Mouse (Mus musculus): Measurements from ENCODE around the gene Prune2. TPM values are rescaled to one million over a fixed set of nuclear protein-coding genes. Genes with fewer than 3 reads are reported as not detected.

Gene Prune2
- polyA plus RNA-seq, 1 experiment from 2014 or later, result 2.5 TPM

- no peaks in the 10 kb centered on the region for H3K9me3 ChIP-seq
- WGBS, result 64% methylated on average over 5 of the region's 5 CpGs
- no peaks in the 10 kb centered on the region for H3K27me3 ChIP-seq (replicated peaks)
- H3K9ac ChIP-seq, result no peak overlapping the region
- H3K4me1 ChIP-seq, result no peaks in the 10 kb centered on the region
- ATAC-seq (ENCODE audit: insufficient read depth, low FRiP score, low read depth), result no peak
- no peak overlapping the region for H3K4me2 ChIP-seq
- no peak overlapping the region for H3K4me3 ChIP-seq (replicated peaks)
- H3K27ac ChIP-seq, result no peak overlapping the region
- no peaks in the 10 kb centered on the region for H3K36me3 ChIP-seq
These were observed 269.7 kb downstream of the Prune2 start for GRCm38 (mm10) chr19:17225570-17226083.

- H3K9me3 ChIP-seq, result no peaks in the 10 kb centered on the region
- no peak overlapping the region for H3K9ac ChIP-seq
- H3K4me1 ChIP-seq, result no peaks in the 10 kb centered on the region
- no peaks in the 10 kb centered on the region for H3K27me3 ChIP-seq (replicated peaks)
- no peak overlapping the region for H3K27ac ChIP-seq
- no peak for ATAC-seq (ENCODE audit: insufficient read depth, low FRiP score, low read depth)
- WGBS, result 80% methylated on average over 8 of the region's 8 CpGs
- no peaks in the 10 kb centered on the region for H3K36me3 ChIP-seq
- H3K4me2 ChIP-seq, result no peak overlapping the region
- no peak overlapping the region for H3K4me3 ChIP-seq (replicated peaks)
These were observed 270.2 kb downstream of the Prune2 start for GRCm38 (mm10) chr19:17226096-17226495.

GRCm38 (mm10) chr19:17230013-17230412 is 274.1 kb downstream of the Prune2 start:
- Histone ChIP-seq H3K4me2 (no peak overlapping the region), H3K9me3 (no peaks in the 10 kb centered on the region), H3K9ac (no peak overlapping the region), H3K27ac (no peak overlapping the region), H3K36me3 (no peaks in the 10 kb centered on the region), H3K4me1 (no peaks in the 10 kb centered on the region), H3K27me3 (replicated peaks) (no peaks in the 10 kb centered on the region), H3K4me3 (replicated peaks) (no peak overlapping the region)
- 49% methylated on average over 1 of the region's 1 CpGs for WGBS
- no peak for ATAC-seq (ENCODE audit: insufficient read depth, low FRiP score, low read depth)

GRCm38 (mm10) chr19:17238471-17238870 is 282.6 kb downstream of the Prune2 start:
- no peaks in the 10 kb centered on the region for H3K27me3 ChIP-seq (replicated peaks)
- H3K4me2 ChIP-seq, result no peak overlapping the region
- no peak for ATAC-seq (ENCODE audit: insufficient read depth, low FRiP score, low read depth)
- no peak overlapping the region for H3K9ac ChIP-seq
- WGBS, result 81% methylated on average over 3 of the region's 3 CpGs
- H3K4me1 ChIP-seq, result no peaks in the 10 kb centered on the region
- H3K9me3 ChIP-seq, result no peaks in the 10 kb centered on the region
- no peak overlapping the region for H3K4me3 ChIP-seq (replicated peaks)
- no peaks in the 10 kb centered on the region for H3K36me3 ChIP-seq
- H3K27ac ChIP-seq, result no peak overlapping the region

- Histone ChIP-seq H3K4me1 (no peaks in the 10 kb centered on the region), H3K4me3 (replicated peaks) (no peak overlapping the region), H3K4me2 (no peak overlapping the region), H3K27me3 (replicated peaks) (no peaks in the 10 kb centered on the region), H3K27ac (no peak overlapping the region), H3K36me3 (no peaks in the 10 kb centered on the region), H3K9ac (no peak overlapping the region), H3K9me3 (no peaks in the 10 kb centered on the region)
- 82% methylated on average over 7 of the region's 7 CpGs for WGBS
- no peak for ATAC-seq (ENCODE audit: insufficient read depth, low FRiP score, low read depth)
These were observed 284.5 kb downstream of the Prune2 start for GRCm38 (mm10) chr19:17240170-17241077.

GRCm38 (mm10) chr19:17241206-17241605 is 285.3 kb downstream of the Prune2 start:
- no peak for ATAC-seq (ENCODE audit: insufficient read depth, low FRiP score, low read depth)
- Histone ChIP-seq H3K4me2 (no peak overlapping the region), H3K4me1 (no peaks in the 10 kb centered on the region), H3K9me3 (no peaks in the 10 kb centered on the region), H3K4me3 (replicated peaks) (no peak overlapping the region), H3K27ac (no peak overlapping the region), H3K36me3 (no peaks in the 10 kb centered on the region), H3K27me3 (replicated peaks) (no peaks in the 10 kb centered on the region), H3K9ac (no peak overlapping the region)
- WGBS, result 74% methylated on average over 1 of the region's 1 CpGs

GRCm38 (mm10) chr19:17242962-17243361 is 287.0 kb downstream of the Prune2 start:
- Histone ChIP-seq H3K9ac (no peak overlapping the region), H3K27me3 (replicated peaks) (no peaks in the 10 kb centered on the region), H3K9me3 (no peaks in the 10 kb centered on the region), H3K4me2 (no peak overlapping the region), H3K36me3 (no peaks in the 10 kb centered on the region), H3K4me1 (no peaks in the 10 kb centered on the region), H3K4me3 (replicated peaks) (no peak overlapping the region), H3K27ac (no peak overlapping the region)
- WGBS, result 58% methylated on average over 5 of the region's 5 CpGs
- no peak for ATAC-seq (ENCODE audit: insufficient read depth, low FRiP score, low read depth)

GRCm38 (mm10) chr19:17244544-17244943 is 288.6 kb downstream of the Prune2 start:
- no peak overlapping the region for H3K4me3 ChIP-seq (replicated peaks)
- no peak overlapping the region for H3K27ac ChIP-seq
- WGBS, result 79% methylated on average over 7 of the region's 7 CpGs
- no peaks in the 10 kb centered on the region for H3K36me3 ChIP-seq
- no peaks in the 10 kb centered on the region for H3K9me3 ChIP-seq
- ATAC-seq (ENCODE audit: insufficient read depth, low FRiP score, low read depth), result no peak
- H3K4me1 ChIP-seq, result no peaks in the 10 kb centered on the region
- H3K27me3 ChIP-seq (replicated peaks), result no peaks in the 10 kb centered on the region
- H3K4me2 ChIP-seq, result no peak overlapping the region
- no peak overlapping the region for H3K9ac ChIP-seq

- WGBS, result 84% methylated on average over 8 of the region's 8 CpGs
- ATAC-seq (ENCODE audit: insufficient read depth, low FRiP score, low read depth), result no peak
- no peaks in the 10 kb centered on the region for H3K4me1 ChIP-seq
- H3K27ac ChIP-seq, result no peak overlapping the region
- H3K36me3 ChIP-seq, result no peaks in the 10 kb centered on the region
- no peaks in the 10 kb centered on the region for H3K27me3 ChIP-seq (replicated peaks)
- no peak overlapping the region for H3K4me2 ChIP-seq
- H3K4me3 ChIP-seq (replicated peaks), result no peak overlapping the region
- no peak overlapping the region for H3K9ac ChIP-seq
- no peaks in the 10 kb centered on the region for H3K9me3 ChIP-seq
These were observed 291.5 kb downstream of the Prune2 start for GRCm38 (mm10) chr19:17247352-17247925.

- Histone ChIP-seq H3K27me3 (replicated peaks) (no peaks in the 10 kb centered on the region), H3K27ac (no peak overlapping the region), H3K9ac (no peak overlapping the region), H3K9me3 (no peaks in the 10 kb centered on the region), H3K4me3 (replicated peaks) (no peak overlapping the region), H3K36me3 (no peaks in the 10 kb centered on the region), H3K4me1 (no peaks in the 10 kb centered on the region), H3K4me2 (no peak overlapping the region)
- ATAC-seq (ENCODE audit: insufficient read depth, low FRiP score, low read depth), result no peak
- WGBS, result 69% methylated on average over 9 of the region's 9 CpGs
These were observed 293.8 kb downstream of the Prune2 start for GRCm38 (mm10) chr19:17249691-17250090.

GRCm38 (mm10) chr19:17250801-17251200 is 294.9 kb downstream of the Prune2 start:
- H3K36me3 ChIP-seq, result no peaks in the 10 kb centered on the region
- no peak overlapping the region for H3K4me2 ChIP-seq
- no peaks in the 10 kb centered on the region for H3K9me3 ChIP-seq
- H3K4me3 ChIP-seq (replicated peaks), result no peak overlapping the region
- no peak for ATAC-seq (ENCODE audit: insufficient read depth, low FRiP score, low read depth)
- H3K9ac ChIP-seq, result no peak overlapping the region
- no peaks in the 10 kb centered on the region for H3K27me3 ChIP-seq (replicated peaks)
- WGBS, result 82% methylated on average over 7 of the region's 7 CpGs
- H3K4me1 ChIP-seq, result no peaks in the 10 kb centered on the region
- no peak overlapping the region for H3K27ac ChIP-seq

- Histone ChIP-seq H3K9ac (no peak overlapping the region), H3K27me3 (replicated peaks) (no peaks in the 10 kb centered on the region), H3K9me3 (no peaks in the 10 kb centered on the region), H3K4me1 (no peaks in the 10 kb centered on the region), H3K4me2 (no peak overlapping the region), H3K4me3 (replicated peaks) (no peak overlapping the region), H3K36me3 (no peaks in the 10 kb centered on the region), H3K27ac (no peak overlapping the region)
- 87% methylated on average over 8 of the region's 8 CpGs for WGBS
- ATAC-seq (ENCODE audit: insufficient read depth, low FRiP score, low read depth), result no peak
These were observed 295.5 kb downstream of the Prune2 start for GRCm38 (mm10) chr19:17251453-17251852.

All from stomach, embryonic 15.5 days (tissue).